Mouse (Mus musculus) cerebellum, postnatal 36 days (tissue): Measurements from ENCODE around the gene Bsdc1.
"Not testable (repeated sequence)": the region's sequence is repeated elsewhere in the genome, so short reads cannot be mapped to it uniquely, and the experiment has no call there.

ENCODE experiments used
- DNase-seq, 2 experiments: peaks; one replicate each; pipeline ENCODE4 v3.0.0; 2021 to 2022; ENCODE audit warnings: mixed read lengths in 2 of 2

Gene Bsdc1

GRCm38 (mm10) chr4:129461183-129461960 lies at the start of gene Bsdc1:
TSS of gene Bsdc1 (plus strand) at chr4:129461581.
- DNase-seq: peak; percentile 100

- DNase-seq: no peak
These were observed 45.5 kb upstream of the Bsdc1 start for GRCm38 (mm10) chr4:129415892-129416291.

GRCm38 (mm10) chr4:129416478-129416877 lies 44.9 kb upstream of the Bsdc1 start:
- DNase-seq: no peak

- no peak for DNase-seq
These were observed 43.1 kb upstream of the Bsdc1 start for GRCm38 (mm10) chr4:129418321-129418720.

- peak; percentile 80 for DNase-seq
These were observed 20.9 kb upstream of the Bsdc1 start, which contains the start of gene Zbtb8b for GRCm38 (mm10) chr4:129440340-129441063. TSS of gene Zbtb8b (minus strand) at chr4:129440853.

GRCm38 (mm10) chr4:129441145-129441544 lies 20.2 kb upstream of the Bsdc1 start:
- no peak for DNase-seq

GRCm38 (mm10) chr4:129447360-129447759 lies 14.0 kb upstream of the Bsdc1 start:
- no peak for DNase-seq

- DNase-seq: no peak
These were observed 13.4 kb upstream of the Bsdc1 start for GRCm38 (mm10) chr4:129447778-129448563.

- DNase-seq: no peak
These were observed 12.7 kb upstream of the Bsdc1 start for GRCm38 (mm10) chr4:129448713-129449112.

- no peak for DNase-seq
These were observed 10.5 kb upstream of the Bsdc1 start for GRCm38 (mm10) chr4:129450851-129451250.

- DNase-seq: no peak
These were observed 9.8 kb upstream of the Bsdc1 start for GRCm38 (mm10) chr4:129451471-129452169.

- peak; percentile 51 to 79 for DNase-seq
These were observed 6.1 kb upstream of the Bsdc1 start for GRCm38 (mm10) chr4:129455265-129455664.

GRCm38 (mm10) chr4:129456126-129456525 lies 5.3 kb upstream of the Bsdc1 start:
- DNase-seq: no peak

- DNase-seq: not testable (repeated sequence)
These were observed 4.1 kb upstream of the Bsdc1 start for GRCm38 (mm10) chr4:129457311-129457710.

- no peak for DNase-seq
These were observed 1.7 kb upstream of the Bsdc1 start for GRCm38 (mm10) chr4:129459726-129460125.

GRCm38 (mm10) chr4:129460827-129461182 lies 576 bp upstream of the Bsdc1 start:
- no peak for DNase-seq

- DNase-seq: peak in 1 of 2 experiments; percentile 14
These were observed 737 bp downstream of the Bsdc1 start for GRCm38 (mm10) chr4:129462118-129462517.

GRCm38 (mm10) chr4:129463097-129464059 lies 2.0 kb downstream of the Bsdc1 start:
- DNase-seq: no peak

GRCm38 (mm10) chr4:129464286-129464815 lies 3.0 kb downstream of the Bsdc1 start:
- DNase-seq: peak in 1 of 2 experiments; percentile 14

GRCm38 (mm10) chr4:129476047-129476446 lies 14.7 kb downstream of the Bsdc1 start:
- DNase-seq: no peak

- no peak for DNase-seq
These were observed 18.5 kb downstream of the Bsdc1 start for GRCm38 (mm10) chr4:129479863-129480262.
